Mouse (Mus musculus) frontal cortex, postnatal 10 days (tissue): ENCODE data around the gene Tubb4b.

Experiments used
- DNase-seq, 2 experiments: peaks; one replicate each; pipeline ENCODE4 v3.0.0; 2022; ENCODE audit warnings: low spot score in 2 of 2, mixed read lengths in 1 of 2

Gene Tubb4b

DNA sequence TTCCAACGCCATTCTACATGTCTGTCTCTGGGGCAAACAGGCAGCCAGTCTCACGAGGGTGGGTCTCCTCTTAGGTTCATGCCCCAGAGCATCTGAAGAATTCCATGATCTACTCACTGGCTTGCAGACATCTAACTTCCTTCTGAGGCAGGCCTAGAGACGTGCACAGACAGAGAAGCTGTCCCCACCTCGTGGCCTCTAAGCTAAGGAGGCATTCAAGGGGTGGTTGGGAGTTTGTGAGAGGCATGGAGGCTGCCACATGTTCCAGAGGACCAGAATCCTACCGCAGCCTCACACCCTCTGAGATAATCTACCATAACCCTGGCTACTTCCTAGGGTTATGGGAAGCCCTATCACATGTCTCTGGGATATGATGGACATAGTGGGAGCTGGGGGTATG, 30.5 kb downstream of the Tubb4b start:
- no peak for DNase-seq

DNA sequence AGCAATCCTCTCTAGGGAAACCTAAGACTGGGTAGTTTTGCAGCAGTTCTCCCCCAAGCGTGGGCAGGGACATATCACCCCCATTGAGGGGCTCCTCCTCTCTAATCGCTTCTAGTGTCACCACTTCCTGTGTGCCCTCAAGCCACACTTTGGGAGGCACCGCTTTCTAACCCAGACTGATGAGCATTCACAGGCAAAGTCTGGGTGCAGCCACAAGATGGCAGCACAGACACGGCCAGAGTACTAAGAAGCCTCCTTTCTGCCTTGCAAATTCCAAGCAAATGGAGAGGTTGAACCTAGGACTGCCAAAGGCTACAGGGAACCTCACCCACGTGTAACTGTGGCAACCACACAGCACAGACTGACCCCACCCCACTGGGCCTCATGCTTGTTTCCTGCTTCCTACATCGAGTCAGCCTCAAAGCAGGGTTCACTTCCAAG, 31.2 kb downstream of the Tubb4b start:
- peak; percentile 69 to 75 for DNase-seq

DNA sequence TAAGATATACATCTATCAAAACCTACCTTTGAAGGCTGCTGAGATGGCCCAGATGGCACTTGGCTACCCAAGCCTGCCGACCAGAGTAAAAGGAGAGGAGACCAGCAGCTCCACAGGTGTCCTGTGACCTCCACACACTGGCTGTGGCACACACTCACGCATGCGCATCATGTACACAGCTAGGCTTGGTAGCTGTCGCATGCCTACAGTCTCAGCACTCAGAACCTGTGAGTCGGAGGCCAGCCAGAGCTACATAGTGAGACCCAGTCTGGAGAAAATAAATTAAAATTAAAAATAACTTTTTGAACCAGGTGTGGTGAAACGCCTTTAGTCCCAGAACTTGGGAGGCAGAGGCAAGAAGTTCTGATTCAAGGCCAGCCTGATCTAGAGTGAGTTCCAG, 36.7 kb downstream of the Tubb4b start:
- DNase-seq, result no peak

DNA sequence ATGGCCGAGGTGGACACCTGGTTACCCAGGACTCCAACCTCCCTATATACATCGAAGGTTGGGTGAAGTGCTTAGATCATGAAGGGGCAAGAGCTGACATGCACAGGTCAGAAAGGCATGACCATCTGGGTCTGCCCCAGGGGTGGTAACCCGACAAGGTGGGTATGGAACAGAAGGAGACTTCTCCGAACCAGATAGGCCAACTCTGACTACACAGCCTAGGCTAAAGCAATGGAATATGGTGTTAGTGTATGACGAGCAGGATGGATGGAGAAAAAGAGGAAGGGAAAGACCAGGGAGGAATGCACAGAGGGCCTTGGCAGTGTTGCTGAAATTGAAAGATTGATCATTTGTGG, 37.9 kb downstream of the Tubb4b start:
- DNase-seq, result no peak

DNA sequence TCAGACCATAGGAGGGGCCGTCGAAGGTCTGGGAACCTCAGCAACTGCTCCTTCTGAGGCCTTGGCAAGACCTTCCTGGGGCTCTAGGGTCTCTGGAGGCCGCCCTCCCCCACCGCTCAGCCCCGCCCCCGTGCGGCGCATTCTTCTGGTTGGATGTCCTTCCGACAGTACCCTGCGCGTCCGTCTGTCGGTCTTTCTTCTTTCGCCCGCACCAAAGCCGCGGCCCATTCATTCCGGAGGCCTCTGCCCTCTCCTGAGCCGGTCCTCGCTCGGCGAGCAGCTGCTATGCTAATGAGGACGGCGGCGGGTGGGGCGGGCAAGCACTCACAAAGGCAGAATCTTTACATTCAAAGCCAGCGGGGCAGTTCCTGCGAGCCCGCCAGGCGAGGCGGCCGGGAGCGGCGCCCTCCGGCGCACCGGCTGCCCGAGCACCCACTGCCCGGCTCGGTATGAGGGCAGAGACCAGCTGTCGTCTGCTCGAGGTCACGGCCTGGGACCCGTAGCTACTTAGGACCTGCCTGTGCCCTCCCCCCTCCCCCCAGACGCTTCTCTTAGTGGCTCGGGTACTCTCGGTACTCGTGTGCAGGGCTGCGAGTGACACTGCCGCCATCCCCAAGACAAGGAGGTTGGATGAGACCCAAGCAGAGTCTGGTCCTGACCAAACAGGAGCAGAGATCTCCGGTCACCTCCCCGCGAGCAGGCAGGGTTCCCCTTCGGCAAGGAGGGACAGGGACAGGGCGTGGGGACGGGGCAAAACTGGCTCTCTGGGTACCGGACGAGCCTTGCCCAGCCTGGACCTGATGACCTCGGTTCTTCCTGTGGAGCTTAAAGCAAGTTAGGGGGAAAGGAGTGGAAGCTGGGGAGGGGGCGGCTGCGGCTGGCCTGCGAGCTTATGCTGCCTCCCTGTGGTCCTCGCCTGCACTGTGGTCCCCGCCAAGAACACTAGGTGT, 38.6 kb downstream of the Tubb4b start:
- peak; percentile 67 to 68 for DNase-seq

DNA sequence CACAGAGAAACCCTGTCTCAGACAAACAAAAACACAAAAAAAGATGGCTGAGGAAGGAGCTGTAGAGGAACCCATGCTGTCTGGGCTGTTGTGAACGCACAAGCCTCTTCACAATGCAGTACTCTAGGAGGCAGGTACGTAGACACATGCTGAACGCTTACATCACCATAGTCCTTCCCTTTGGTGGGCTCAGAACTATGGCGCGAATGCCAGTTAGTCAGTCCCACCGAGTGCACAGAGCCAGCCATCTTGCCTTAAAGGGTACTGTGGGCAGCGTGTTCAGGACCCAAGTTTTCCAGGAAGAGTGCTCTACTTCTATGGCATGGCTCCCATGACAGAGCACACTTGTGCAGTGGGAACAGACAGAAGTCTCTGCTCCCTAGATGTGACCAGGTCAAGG, 40.0 kb downstream of the Tubb4b start:
- DNase-seq, result no peak

DNA sequence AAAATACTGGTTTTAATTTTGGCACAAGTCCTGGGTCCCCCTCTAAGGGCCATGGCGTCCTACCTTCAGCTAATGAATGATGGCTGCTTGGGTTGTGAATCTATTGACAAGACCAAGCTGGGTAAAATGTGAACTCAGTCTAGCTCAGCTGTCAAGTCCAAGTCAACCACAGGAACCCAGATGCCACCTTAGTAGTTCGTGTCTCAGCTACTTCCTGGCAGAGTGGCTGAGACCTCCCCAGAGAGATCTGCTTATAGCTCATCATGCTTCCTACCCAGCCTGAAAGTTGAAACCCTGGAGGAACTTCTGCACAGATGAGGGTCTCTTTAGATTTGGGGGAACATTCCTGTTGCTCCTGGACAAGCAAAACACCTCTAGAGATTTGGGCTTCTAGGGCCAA, 41.2 kb downstream of the Tubb4b start:
- DNase-seq, result no peak

DNA sequence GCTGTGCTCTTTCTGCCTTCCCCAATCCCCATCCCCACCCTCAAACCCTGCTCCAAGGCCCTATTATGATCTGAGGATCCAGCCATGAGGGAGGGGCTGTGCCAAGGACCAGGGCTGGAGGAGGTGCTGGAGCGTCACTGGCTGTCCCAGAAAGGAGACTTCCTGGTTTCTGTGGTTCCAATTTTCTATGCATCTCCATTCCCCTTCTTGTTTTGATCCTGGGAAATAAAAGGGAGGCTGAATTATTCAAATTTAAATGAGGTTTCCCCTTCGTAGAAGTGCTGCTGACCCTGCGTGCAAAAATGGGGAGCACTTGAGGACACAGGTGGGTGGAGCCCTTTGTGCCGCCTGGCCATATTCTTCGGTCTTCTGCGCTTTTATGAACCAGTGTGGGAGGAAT, 41.8 kb downstream of the Tubb4b start:
- DNase-seq, result no peak

DNA sequence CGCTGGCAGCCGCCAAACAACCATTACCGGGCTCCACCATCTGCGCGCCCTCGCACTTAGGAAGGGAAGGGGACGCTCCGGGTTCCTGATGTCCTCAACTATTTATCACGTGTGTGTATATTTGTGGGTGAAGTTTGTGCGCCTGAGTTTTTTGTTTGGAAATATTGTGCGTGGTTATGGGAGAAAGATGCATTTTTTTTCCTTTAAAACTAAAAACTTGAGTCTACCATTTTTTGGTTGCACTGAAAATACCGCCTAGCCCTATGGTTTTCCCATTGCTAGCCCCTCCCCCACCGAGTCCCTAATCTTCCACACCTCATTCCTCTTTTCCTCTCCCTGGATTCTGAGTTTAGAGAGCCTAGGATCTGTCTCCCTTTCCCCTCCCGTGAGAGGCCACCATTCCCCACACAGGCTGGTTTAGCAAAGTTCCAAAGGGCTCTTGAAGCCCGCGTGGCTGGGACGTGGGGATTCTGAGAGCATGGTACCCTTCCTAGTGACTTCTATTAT, 42.6 kb downstream of the Tubb4b start:
- DNase-seq, result no peak

DNA sequence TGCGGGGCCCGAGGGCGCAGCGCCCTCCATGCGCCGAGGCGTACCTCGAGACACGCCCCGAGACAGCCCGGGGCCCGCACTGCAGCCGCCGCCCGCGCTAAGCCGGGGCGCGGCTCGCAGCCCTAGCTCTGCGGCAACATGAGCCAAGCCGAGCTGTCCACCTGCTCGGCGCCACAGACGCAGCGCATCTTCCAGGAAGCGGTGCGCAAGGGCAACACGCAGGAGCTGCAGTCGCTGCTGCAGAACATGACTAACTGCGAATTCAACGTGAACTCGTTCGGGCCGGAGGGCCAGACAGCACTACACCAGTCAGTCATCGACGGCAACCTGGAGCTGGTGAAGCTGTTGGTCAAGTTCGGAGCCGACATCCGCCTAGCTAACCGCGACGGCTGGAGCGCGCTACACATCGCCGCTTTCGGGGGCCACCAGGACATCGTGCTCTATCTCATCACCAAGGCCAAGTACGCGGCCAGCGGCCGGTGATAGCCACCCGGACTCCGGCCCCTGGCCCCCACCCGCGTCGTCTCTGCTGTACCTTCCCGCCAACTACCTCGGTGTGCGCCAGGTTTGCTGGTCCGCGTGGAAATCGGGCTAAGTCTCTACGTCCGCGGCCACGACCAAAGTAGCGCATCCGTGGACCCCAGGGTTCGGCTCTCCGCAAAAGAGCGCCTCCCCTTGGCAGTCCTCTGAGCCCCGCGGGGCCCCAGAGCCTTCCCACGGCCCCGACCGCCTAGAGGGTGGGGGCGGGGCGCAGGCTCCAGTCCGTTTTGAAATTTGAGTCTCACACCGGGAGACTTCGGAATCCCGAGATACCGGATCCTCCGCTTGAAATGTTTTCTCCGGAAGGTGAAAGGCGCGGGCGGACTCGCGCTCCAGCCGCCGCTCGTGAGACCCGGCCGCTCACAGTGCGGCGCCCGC, 43.3 kb downstream of the Tubb4b start:
- DNase-seq, result peak in 1 of 2 experiments; percentile 54

DNA sequence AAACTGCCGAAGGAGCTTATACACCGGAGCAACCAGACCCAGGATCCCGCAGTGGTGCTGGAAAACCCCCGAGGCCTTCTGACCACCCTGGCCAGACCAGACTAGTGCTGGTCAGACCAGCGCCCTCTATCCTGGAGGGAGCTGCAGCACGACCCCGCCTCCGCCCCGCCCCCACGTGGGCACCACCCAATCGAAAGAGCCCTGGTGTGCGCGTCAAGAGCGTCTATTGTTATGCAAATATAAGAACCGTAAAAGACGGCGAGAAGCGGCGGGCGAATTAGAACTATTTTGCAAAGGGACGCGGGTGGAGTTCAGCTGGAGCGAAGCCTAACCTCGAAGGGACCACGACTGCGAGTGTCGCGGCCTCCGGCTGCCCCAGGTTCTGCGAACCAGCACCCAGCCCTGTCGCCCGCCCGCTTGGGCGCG, 44.0 kb downstream of the Tubb4b start, which contains the start of gene Nrarp:
Gene Nrarp (plus strand): TSS at position 281 of the 426 bp plus-strand sequence.
- DNase-seq, result peak; percentile 94 to 96

DNA sequence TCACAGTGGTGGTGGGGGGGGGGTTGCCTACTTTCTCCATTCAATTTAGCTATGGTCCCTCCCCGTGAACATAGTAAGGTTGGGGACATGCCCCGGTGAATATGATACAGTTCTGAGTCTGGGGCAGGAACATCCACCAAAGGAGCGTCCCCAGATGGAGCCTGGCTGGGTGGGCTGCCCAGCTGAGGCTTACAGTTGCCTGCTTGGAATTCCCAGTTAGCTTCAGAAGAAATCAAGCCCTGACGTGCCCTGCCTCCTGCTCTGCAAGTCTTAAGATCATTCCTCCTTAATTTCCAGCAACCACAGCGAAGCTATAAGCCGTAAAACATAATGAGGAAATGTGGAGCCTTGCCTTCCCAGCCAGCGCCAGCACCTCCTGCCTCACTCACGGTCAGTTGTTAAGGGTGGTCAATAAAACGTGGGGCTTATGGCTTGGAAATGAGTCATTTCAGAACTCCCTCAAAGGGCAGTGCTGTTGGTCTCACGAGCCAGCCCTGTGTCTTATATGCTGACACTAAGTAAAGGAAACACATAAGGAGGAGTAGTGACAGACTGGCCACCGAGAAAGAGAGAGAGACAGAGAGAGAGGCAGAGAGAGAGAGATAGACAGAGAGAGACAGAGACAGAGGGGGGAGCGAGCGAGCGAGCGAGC, 44.8 kb downstream of the Tubb4b start:
- DNase-seq, result no peak

DNA sequence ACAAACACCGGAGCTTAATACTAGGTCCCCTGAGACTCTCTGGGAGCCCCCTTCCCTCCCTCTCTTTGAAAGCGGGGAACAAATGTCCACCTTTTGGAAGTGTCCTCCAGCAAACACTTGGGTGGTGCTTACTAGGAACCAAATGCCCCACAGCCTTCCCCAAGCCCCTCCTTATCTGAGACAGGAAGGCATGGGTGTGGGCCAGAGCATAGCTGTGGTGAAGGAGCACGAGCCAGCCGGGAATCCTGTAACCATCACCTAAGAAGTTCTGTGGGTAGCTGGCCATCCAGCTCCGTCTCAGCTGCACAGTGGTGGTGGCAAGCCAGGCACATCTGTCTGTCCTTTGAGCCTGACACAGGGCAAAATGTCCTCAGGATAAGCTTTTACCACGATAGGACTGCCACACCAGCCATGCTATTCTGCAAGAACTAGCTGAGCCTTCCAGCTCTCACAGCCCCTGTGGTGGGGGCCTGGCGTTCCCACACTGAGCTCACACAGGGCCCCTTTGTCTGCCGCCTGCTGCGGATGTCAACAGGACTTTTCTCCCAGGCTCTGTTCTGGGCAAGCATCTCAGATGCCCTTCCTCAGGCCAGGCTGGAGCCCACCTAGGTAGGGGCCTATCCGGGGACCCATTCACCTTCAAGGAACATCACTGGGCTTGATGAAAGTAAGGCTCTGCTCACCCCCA, 46.1 kb downstream of the Tubb4b start:
- DNase-seq, result peak in 1 of 2 experiments; percentile 67

DNA sequence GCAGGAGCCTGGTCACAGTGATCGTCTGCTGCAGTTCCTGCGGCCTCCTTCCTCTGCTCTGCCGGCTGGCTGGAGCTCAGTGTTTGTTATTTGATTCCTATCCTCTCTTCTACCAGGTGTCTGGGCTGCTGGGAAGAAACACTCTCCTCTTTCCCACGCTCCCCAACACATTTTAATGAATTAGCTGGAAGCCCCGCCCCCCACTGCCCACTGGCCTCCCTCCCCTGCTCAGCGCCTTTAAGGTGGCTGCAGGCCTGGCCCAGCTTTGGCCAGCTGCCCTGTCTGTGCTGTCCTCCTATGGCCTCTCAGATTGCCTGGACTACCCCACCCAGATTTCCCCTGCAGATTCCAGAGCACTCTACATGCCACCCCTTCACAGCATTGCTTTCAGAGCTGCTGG, 46.8 kb downstream of the Tubb4b start:
- DNase-seq, result peak in 1 of 2 experiments; percentile 61

DNA sequence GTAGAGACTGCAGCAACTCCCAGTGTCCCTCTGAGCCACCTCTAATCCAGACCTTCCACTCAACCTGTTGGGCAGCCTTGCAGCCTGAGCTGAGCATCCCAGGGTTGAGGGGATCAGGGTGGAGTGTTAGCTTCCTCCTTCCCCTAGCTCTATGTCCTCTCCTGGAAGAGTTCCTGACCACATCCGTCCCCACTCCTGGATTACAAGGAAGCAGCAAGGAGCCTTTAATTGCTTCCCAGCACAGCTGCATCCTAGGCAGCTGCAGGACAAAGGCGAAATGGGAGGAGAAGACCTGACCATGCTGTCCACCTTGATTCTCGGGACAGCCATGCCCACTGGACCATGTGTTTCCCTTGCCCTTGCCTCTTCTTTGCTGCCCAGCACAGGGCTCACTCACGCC, 47.4 kb downstream of the Tubb4b start:
- DNase-seq, result no peak

DNA sequence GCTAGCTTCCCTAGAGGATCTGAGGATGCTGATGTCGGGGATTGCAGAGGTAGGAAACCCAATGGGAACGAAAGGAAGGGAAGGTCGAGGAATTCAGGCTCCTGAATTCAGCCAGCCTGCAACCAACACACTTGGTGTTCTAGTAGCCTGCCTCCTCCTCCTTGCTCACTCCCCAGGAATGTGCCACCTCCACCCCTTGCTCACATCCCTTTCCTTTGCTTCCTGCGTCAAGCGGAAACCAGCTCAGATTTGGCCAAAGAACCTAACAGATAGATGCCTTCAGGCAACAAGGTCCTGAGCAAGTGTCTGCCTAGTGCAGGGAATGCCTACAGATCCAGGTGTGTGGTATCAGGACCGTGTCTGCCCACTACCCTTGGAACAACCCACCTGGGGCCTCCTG, 47.9 kb downstream of the Tubb4b start:
- DNase-seq, result no peak

DNA sequence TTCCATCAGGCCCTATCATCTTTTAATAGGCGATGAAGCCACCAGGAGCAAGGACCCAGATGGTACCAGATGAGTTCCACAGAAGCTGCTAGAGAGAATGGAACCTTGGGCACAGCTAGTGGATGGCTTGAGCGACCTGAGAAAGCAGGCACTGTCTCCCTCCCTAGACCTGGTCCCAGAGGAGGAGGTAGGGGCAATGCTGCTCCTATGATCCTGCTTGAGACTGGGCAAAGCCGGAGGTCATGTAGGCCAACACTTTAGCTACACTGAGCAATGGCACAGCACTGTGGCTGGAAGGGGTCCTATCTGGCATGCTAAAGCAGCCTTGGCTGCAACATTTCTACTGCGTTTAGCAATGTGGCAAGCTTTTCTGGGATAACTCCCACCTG, 48.8 kb downstream of the Tubb4b start:
- DNase-seq, result no peak

DNA sequence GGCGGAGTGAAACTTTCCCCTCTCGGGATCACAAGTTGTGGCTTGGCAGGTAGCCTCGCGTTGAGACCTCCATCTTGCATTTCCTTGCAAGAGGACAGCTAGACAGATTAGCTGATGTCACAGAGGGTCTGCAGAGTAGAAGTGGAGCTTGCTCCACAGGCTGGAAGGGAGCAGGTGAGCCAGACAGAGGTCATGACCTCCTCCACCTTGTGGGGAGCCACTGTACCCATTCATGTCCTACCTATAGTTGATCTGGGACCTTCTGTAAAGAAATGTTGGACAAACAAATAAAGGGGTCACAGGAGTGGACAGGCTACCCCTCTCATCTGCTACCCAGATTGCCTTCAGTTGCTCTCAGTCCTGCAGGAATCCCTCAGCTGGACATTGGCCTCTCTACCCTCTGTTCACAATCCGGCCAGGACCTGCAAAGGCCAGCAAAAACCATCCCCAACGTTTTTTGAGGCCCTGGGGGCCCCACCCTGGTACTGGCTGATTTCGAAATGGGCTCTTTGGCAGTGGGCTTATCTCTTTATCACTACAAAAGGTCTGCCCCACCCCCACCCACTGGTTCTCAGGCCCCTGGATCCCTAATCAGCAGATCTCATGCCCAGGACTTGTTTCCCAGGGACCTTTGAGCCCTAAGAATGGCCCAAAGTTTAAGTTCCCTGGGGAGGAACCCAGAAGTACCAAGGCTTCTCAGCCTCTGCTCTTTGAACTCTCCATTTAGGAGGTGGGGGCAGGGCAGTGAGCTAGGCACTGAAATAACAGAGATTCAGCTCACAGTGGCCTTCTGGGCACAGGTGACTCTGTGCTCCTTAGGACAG, 49.4 kb downstream of the Tubb4b start:
- DNase-seq, result no peak

DNA sequence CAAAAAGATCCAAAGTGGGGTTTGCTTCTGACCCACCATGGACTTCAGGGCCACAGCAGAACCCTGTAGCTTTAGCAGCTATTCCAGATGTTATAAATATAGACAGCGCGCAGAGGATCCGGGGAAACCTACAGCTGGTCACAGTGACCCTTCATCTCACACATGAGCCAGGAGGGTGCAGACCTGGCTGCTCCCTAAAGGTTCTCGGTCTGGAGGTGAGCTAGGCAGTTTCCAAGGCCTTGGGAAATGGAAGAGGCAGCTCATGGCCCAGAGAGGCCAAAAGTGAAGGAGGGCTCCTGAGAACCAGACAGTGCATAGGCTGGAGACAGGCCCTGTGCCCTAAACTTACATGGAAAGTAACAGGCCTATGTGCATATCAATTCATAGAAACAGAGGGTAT, 50.7 kb downstream of the Tubb4b start:
- DNase-seq, result no peak

DNA sequence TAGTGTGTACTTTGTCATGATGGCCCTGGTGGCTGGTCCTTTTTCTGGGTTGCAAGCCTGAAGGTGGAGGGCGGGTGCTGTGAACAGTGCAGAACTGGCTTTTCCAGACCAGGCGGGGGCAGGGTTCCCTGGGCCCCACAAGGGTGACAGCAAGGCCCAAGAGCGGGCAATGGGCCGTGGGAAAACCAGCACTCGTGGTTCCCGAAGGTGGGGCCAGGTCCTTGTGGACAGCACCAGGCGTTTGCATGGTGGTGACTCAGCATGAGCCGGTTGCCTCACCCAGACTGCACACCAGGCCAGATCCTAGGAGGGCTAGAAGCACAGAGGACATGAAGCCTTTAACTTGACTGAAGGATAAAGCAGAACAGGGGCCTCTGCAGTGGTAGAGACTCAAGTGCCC, 51.9 kb downstream of the Tubb4b start:
- DNase-seq, result no peak
